Mouse (Mus musculus) forebrain, embryonic 13.5 days (tissue): Measurements from ENCODE around the gene 4930442H23Rik. TPM values are rescaled to one million over a fixed set of nuclear protein-coding genes. Genes with fewer than 3 reads are reported as not detected.
"Not testable (repeated sequence)": the region's sequence is repeated elsewhere in the genome, so short reads cannot be mapped to it uniquely, and the experiment has no call there.

Experiments
- ATAC-seq: fragments of 200-750 bp; cut with Nextera tagmentation; 2 replicates; pipeline ENCODE4 v1.8.0; 2017
- H3K27ac ChIP-seq: fragments of 300-500 bp; sonication (generic); 2 replicates; pipeline ENCODE4 v1.5.1; 2015; ENCODE audit warnings: inconsistent platforms, mild to moderate bottlenecking, moderate library complexity
- H3K27me3 ChIP-seq: fragments of 300-500 bp; sonication (generic); 2 replicates; pipeline ENCODE4 v1.6.1; 2015; ENCODE audit warnings: mild to moderate bottlenecking, inconsistent platforms
- H3K36me3 ChIP-seq: fragments of 300-500 bp; sonication (generic); 2 replicates; pipeline ENCODE4 v1.6.1; 2015; ENCODE audit warnings: mild to moderate bottlenecking, inconsistent platforms; ENCODE audit not compliant: poor library complexity, severe bottlenecking
- H3K4me1 ChIP-seq: fragments of 300-500 bp; sonication (generic); 2 replicates; pipeline ENCODE4 v1.6.1; 2015; ENCODE audit warnings: inconsistent platforms
- H3K4me2 ChIP-seq: fragments of 300-500 bp; sonication (generic); 2 replicates; pipeline ENCODE4 v1.6.1; 2015; ENCODE audit warnings: inconsistent platforms, mild to moderate bottlenecking, moderate library complexity
- H3K4me3 ChIP-seq: fragments of 300-500 bp; sonication (generic); 2 replicates; pipeline ENCODE4 v1.5.1; 2015; ENCODE audit warnings: mild to moderate bottlenecking, inconsistent platforms
- H3K9ac ChIP-seq: fragments of 300-500 bp; sonication (generic); 2 replicates; pipeline ENCODE4 v1.6.1; 2015; ENCODE audit warnings: mild to moderate bottlenecking, inconsistent platforms
- H3K9me3 ChIP-seq: fragments of 300-500 bp; sonication (generic); replicated peaks from 2 replicates; pipeline ENCODE4 v1.6.1; 2016; ENCODE audit warnings: inconsistent platforms
- WGBS: fragments of 180-500 bp; shearing (Covaris S2); methylation state at CpG from one replicate; pipeline ENCODE4 v1.1.7; 2015; 5-methylcytosine and 5-hydroxymethylcytosine counted together
- polyA plus RNA-seq: library from polyadenylated mRNA; unstranded; fragments of >200 nt; fragmentation: Nextera tagmentation; extraction: Ambion mirVana; gene quantifications from 2 replicates; pipeline ENCODE4 v1.2.1, GENCODE M21; 2015

Gene 4930442H23Rik
- polyA plus RNA-seq: not detected in 2 replicates

DNA sequence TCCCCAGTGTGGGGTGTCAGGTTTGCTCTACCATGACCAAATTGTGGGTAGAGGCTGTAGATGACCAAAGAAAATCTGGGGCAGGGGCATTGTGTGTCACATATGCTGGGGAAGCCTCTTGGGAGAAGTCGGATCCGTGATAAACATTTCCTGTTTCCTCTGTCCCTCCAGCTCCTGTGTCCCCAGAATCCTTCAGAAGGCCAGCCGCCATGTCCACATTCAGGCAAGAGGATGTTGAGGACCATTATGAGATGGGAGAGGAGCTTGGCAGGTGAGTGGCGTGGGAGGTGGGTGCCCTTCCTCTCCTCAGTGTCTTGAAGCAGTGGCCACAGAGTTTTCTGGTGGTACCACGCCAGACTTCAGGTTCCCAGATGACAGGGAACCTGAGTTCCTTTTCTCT, at the start of gene 4930442H23Rik:
TSS of gene 4930442H23Rik (minus strand) at position 45 of the 400 bp plus-strand sequence.
- Histone ChIP-seq H3K9ac (peak within 1 kb of the TSS; percentile 64), H3K4me1 (peaks cover 39% of the 10 kb centered on the region), H3K9me3 (no peaks in the 10 kb centered on the region), H3K4me2 (peak within 1 kb of the TSS; percentile 68), H3K27ac (peak within 1 kb of the TSS; percentile 85), H3K27me3 (no peaks in the 10 kb centered on the region), H3K36me3 (peaks cover 72% of the 10 kb centered on the region), H3K4me3 (peak within 1 kb of the TSS; percentile 58)
- no peak for ATAC-seq
- 89% methylated on average over 5 of the region's 5 CpGs for WGBS

DNA sequence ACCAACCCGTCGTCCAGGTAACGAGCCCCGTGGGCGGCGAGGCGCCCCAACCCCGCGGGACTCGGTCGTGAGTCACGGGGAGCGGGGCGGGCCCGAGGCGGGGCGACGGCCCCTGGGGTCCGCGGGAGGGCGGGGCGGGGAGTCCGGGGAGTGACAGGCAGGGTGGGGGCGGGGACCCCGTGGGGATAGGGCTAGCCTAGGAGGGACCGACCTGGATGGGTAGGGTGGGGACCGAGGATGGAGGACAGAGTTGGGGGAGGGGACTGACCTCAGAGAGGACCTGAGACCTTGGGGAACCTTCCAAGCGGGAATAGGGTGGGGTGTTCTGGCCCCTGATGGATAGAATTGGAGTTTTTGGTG, 49.6 kb upstream of the 4930442H23Rik start:
- H3K27ac ChIP-seq: no peak overlapping the region
- peak overlapping the region; percentile 67 for H3K4me2 ChIP-seq
- H3K9ac ChIP-seq: peak overlapping the region; percentile 69
- 1% methylated on average over 15 of the region's 28 CpGs for WGBS
- H3K4me1 ChIP-seq: peaks cover 45% of the 10 kb centered on the region
- 0 out of 2 replicates have a peak, but pooled peaks cover 1% of the 10 kb centered on the region for H3K27me3 ChIP-seq
- ATAC-seq: peak; percentile 50
- peak overlapping the region; percentile 57 for H3K4me3 ChIP-seq
- no peaks in the 10 kb centered on the region for H3K9me3 ChIP-seq
- H3K36me3 ChIP-seq: no peaks in the 10 kb centered on the region

DNA sequence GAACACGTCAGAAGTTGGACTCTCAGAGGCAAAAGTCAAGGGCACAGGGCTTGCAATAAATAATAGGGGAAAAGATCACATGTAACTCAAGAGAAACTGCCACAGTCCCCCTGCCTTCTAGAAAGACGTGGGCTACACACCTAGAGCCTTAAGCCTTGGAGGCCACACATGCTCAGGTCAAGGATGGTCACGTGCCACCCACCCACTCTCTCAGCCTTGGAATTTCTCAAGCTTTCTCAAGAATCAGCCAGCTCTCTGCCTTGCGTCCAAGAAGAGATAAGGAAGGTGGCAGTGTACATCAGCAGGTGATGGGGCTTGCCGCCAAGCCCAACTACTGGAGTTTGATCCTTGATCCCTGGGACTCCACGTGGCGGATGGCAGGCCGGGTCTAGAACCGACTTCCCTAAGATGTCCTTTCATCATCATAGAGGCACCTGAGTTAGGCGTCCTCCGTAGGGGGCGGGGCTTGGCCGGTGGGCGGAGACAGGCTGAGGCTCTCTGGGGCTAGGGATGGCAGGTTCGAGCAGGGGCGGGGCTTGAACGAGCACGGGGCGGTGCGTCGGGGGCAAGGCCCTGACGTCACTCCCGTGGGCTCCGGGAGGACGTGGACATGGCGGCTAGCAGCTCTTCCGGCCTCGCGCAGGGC, 49.1 kb upstream of the 4930442H23Rik start, which contains the start of gene Zfr2:
TSS of gene Zfr2 (plus strand) at position 576 of the 646 bp plus-strand sequence.
- Histone ChIP-seq H3K9me3 (no peaks in the 10 kb centered on the region), H3K9ac (peak within 1 kb of the TSS; percentile 69), H3K27me3 (no peaks in the 10 kb centered on the region), H3K4me2 (peak within 1 kb of the TSS; percentile 67), H3K36me3 (no peaks in the 10 kb centered on the region), H3K4me3 (peak within 1 kb of the TSS; percentile 57), H3K4me1 (peaks cover 50% of the 10 kb centered on the region), H3K27ac (no peak within 1 kb of the TSS)
- WGBS: 9% methylated on average over 25 of the region's 29 CpGs
- peak; percentile 71 for ATAC-seq

DNA sequence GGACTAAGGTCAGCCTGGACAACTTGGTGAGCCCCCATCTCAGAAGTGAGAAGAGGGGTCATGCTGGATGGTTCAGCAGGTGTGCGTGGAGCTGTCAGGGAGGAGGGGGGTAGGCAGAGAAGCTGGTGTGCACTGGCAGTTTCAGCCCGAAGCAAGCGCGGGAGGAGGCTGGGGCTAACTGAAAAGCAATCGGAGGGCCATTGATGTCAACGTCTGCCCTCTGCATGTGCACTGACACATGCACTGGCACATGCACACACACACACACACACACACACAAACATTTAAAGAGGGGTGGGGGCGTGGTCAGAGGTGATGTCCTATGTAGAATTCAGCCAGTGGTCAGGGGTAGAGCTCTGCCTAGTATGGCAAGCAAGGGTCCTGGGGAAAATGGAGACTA, 47.8 kb upstream of the 4930442H23Rik start:
- Histone ChIP-seq H3K4me3 (peak overlapping the region; percentile 68), H3K9ac (peak overlapping the region; percentile 93; the same call in 1 of the 2 replicates), H3K4me1 (peaks cover 50% of the 10 kb centered on the region), H3K9me3 (no peaks in the 10 kb centered on the region), H3K4me2 (peak overlapping the region; percentile 73), H3K27ac (peak overlapping the region; percentile 90), H3K36me3 (no peaks in the 10 kb centered on the region), H3K27me3 (no peaks in the 10 kb centered on the region)
- WGBS: 47% methylated on average over 7 of the region's 7 CpGs
- no peak for ATAC-seq

DNA sequence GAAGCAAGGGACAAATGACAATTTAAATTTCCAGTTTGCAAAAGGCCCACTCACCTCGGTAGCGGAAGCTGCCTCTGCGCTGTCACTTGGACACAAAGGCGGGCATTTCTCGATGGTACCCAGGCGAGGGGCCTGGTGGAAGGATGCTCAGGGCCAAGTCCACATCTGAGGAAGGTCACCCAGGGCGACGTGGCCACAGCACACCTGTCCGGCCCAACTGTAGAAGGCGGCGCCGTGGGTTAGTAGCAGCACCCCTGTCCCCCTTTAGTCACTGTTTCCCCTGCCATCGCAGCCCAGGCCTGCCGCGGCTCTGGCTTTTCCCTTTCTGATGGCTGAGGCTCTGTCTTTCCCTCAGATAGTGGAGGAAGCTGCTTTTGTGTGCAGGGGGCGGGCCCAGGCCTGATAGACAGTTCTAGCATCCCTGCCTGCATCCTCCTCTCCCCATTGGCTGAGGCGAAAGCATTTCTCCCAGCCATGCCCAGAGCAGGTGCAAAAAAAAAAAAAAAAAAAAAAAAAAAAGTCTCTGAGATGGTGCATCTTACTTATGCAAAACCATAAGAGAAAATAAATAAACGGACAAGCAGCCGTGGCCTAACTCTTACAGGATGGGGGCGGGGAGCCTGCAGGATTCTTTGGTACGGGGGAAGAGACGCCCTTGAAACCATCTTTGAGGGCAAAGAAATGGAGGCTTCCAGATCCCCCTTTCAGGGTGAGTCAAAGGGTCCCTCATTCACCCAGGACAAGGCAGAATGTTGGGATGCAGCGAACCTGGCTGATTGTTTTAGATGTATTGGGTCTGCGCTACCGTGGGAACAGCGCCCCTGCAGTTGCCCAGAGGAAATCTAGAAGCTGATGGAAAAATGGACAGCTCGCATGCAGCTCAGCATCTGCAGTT, 47.0 kb upstream of the 4930442H23Rik start, which contains the start of gene Atcay:
TSS of gene Atcay (minus strand) at position 396 of the 895 bp plus-strand sequence.
- peak; percentile 92 for ATAC-seq
- peak within 1 kb of the TSS; percentile 73 for H3K4me2 ChIP-seq
- no peaks in the 10 kb centered on the region for H3K36me3 ChIP-seq
- WGBS: 4% methylated on average over 27 of the region's 27 CpGs
- no peaks in the 10 kb centered on the region for H3K27me3 ChIP-seq
- H3K9me3 ChIP-seq: no peaks in the 10 kb centered on the region
- H3K9ac ChIP-seq: peak within 1 kb of the TSS; percentile 93
- peak within 1 kb of the TSS; percentile 68 for H3K4me3 ChIP-seq
- peaks cover 50% of the 10 kb centered on the region for H3K4me1 ChIP-seq
- peak within 1 kb of the TSS; percentile 90 for H3K27ac ChIP-seq

DNA sequence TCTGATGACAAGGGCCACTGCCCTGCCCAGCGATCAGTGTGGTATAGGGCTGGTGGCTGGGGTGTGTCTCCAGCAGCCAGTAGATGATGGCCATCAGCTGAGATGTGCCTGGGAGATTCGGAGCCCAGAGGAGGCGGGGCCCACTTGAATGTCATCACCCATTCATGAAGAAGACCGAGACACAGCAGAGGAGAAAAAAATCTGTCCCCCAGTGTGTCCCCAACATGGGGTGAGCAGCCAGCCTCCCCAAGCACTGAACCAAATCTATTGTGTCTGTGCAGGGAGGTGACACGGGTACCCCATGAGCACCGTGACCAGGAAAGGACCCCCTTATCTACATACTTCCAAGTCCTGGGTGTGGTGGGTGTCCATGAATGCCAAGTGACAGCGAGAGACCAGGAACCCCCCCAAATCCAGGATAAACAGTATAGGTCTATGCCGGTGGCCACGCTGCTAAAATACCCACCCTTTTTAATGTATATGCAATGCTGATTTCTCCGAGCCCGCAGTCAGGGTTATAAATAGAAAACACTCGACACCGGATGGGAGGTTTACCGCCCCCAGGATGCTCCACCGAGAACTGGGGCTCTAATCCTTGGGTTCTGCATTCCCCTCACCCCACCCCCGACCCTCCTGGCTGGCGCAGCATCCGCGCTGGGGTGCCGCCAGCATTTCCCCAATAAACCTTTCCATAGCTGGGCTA, 46.2 kb upstream of the 4930442H23Rik start:
- WGBS: 10% methylated on average over 20 of the region's 20 CpGs
- H3K4me1 ChIP-seq: peaks cover 50% of the 10 kb centered on the region
- no peaks in the 10 kb centered on the region for H3K27me3 ChIP-seq
- no peaks in the 10 kb centered on the region for H3K9me3 ChIP-seq
- ATAC-seq: 0 out of 2 replicates have a peak, but pooled peaks have one; percentile 9
- peak overlapping the region; percentile 93 for H3K9ac ChIP-seq
- peak overlapping the region; percentile 90 for H3K27ac ChIP-seq
- H3K4me2 ChIP-seq: peak overlapping the region; percentile 73
- no peaks in the 10 kb centered on the region for H3K36me3 ChIP-seq
- H3K4me3 ChIP-seq: peak overlapping the region; percentile 68

DNA sequence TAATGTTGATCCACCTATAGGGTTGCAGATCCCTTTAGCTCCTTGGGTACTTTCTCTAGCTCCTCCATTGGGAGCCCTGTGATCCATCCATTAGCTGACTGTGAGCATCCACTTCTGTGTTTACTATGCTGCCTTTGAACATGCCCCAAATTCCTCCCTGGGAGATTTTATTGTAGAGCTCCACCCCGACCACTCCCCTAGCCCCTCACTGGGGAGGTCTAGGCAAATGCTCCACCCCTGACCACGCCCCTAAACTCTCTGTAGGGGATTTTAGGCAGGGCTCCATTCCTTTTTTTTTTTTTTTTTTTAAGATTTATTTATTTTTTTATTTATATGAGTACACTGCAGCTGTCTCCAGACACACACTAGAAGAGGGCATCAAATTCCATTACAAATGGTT, 40.1 kb upstream of the 4930442H23Rik start:
- H3K4me3 ChIP-seq, H3K9ac ChIP-seq, H3K27ac ChIP-seq, H3K9me3 ChIP-seq, ATAC-seq, H3K27me3 ChIP-seq, H3K4me2 ChIP-seq: not testable (repeated sequence)
- Histone ChIP-seq H3K36me3 (peaks cover 54% of the 10 kb centered on the region), H3K4me1 (peaks cover 10% of the 10 kb centered on the region)
- 64% methylated on average over 2 of the region's 2 CpGs for WGBS

DNA sequence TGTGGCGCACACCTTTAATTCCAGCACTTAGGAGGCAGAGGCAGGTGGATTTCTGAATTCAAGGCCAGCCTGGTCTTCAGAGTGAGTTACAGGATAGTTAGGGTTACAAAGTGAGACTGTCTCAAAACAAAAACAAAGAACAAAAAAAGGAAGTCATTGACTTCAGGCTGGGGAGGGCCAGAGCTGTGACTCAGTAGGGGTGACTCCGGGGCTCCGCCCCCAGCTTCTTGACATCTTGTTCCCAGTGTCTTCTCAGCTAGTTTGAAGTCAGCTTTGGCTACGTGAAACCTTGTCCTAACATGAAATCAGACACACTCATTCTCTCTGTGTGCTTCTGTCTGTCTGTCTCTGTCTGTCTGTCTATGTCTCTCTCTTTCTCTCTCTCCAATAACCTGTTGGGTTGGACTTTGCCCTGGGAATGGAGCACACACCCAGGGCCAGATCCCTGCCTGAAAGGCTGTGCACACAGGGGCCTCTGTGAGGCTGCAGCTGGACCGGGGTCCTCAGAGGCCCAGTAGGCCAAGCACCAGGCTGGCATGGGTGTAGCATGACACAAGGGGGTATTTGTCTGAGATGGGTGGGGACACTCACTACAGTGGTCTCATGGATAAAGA, 37.9 kb upstream of the 4930442H23Rik start:
- Histone ChIP-seq H3K9me3 (no peaks in the 10 kb centered on the region), H3K4me1 (no peaks in the 10 kb centered on the region), H3K4me2 (no peak overlapping the region), H3K9ac (no peak overlapping the region), H3K27ac (no peak overlapping the region), H3K36me3 (peaks cover 69% of the 10 kb centered on the region), H3K27me3 (no peaks in the 10 kb centered on the region), H3K4me3 (no peak overlapping the region)
- WGBS: 91% methylated on average over 5 of the region's 5 CpGs
- no peak for ATAC-seq

DNA sequence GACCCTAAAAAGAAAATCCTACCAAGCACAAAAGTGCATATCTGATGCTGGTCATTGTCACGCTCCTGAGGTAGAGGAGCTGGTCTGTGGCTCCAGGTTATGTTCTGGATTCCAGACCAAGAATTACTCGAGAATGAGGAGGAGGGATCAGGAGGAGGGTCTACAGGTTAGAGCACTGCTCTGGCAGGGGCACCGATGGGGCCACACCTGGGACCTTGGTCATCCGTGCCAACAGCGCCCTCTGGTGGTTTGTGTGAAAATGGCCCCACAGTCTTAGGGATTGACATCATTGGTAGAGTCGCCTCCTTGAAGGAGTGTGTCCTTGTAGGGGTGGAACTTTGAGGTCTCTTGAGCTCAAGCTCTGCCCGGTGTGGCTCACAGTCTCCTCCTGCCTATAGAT, 34.3 kb upstream of the 4930442H23Rik start:
- H3K9ac ChIP-seq: no peak overlapping the region
- H3K4me1 ChIP-seq: no peaks in the 10 kb centered on the region
- H3K27ac ChIP-seq: no peak overlapping the region
- peak; percentile 30; the same call in 1 of the 2 replicates for ATAC-seq
- H3K27me3 ChIP-seq: no peaks in the 10 kb centered on the region
- 36% methylated on average over 7 of the region's 7 CpGs for WGBS
- no peak overlapping the region for H3K4me2 ChIP-seq
- H3K4me3 ChIP-seq: no peak overlapping the region
- H3K36me3 ChIP-seq: peaks cover 89% of the 10 kb centered on the region
- no peaks in the 10 kb centered on the region for H3K9me3 ChIP-seq

DNA sequence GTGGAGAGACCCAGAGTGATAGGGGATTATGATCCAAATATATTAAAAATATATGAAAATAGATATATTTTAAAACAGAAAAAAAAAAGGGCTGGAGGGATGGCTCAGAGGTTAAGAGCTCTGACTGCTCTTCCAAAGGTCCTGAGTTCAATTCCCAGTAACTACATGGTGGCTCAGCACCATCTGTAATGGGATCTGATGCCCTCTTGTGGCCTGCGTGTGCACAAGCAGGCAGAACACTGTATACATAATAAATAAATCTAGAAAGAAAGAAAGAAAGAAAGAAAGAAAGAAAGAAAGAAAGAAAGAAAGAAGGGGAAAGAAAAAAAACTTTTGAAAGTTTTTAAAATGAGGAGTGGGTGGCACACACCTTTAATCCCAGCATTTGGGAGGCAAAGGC, 33.6 kb upstream of the 4930442H23Rik start:
- H3K9ac ChIP-seq, H3K9me3 ChIP-seq, H3K4me3 ChIP-seq, H3K4me2 ChIP-seq, ATAC-seq, H3K27ac ChIP-seq, H3K27me3 ChIP-seq, H3K4me1 ChIP-seq: not testable (repeated sequence)
- 25% methylated on average over 1 of the region's 1 CpGs for WGBS
- H3K36me3 ChIP-seq: peaks cover 90% of the 10 kb centered on the region

DNA sequence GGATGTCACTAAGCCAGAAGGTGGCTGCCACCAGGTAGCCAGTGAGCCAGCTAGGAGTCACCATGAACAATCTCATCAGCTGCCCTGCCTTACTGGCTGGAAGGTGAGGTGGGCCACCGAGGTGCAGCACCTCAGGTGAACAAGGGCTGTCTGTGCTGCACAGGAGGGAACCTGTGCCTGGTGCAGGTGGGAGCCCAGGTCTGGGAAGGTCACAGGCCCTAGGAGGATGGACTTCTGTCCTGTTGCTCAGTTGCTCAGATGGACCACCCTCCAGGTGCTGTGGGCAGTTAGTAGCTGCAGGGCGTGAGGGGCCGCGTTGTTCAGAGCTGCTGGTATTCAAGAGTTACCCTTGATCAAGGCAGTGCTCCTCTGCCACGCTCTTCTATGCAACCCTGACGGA, 33.2 kb upstream of the 4930442H23Rik start:
- peaks cover 6% of the 10 kb centered on the region; the same call in 1 of the 2 replicates for H3K9me3 ChIP-seq
- no peak overlapping the region for H3K9ac ChIP-seq
- H3K27ac ChIP-seq: no peak overlapping the region
- no peak overlapping the region for H3K4me3 ChIP-seq
- H3K4me2 ChIP-seq: no peak overlapping the region
- H3K4me1 ChIP-seq: no peaks in the 10 kb centered on the region
- H3K27me3 ChIP-seq: no peaks in the 10 kb centered on the region
- ATAC-seq: 0 out of 2 replicates have a peak, but pooled peaks have one; percentile 29
- H3K36me3 ChIP-seq: peaks cover 90% of the 10 kb centered on the region
- 89% methylated on average over 6 of the region's 6 CpGs for WGBS
